Mouse (Mus musculus) midbrain, embryonic 13.5 days (tissue): Measurements from ENCODE around the gene Trpm6. TPM values are rescaled to one million over a fixed set of nuclear protein-coding genes. Genes with fewer than 3 reads are reported as not detected.

Experiments
- ATAC-seq: fragments of 200-750 bp; cut with Nextera tagmentation; 2 replicates; pipeline ENCODE4 v1.8.0; 2017; ENCODE audit warnings: mild to moderate bottlenecking, moderate TSS enrichment, moderate library complexity
- H3K27ac ChIP-seq: fragments of 300-500 bp; sonication (generic); 2 replicates; pipeline ENCODE4 v1.5.1; 2015; ENCODE audit warnings: inconsistent platforms, mild to moderate bottlenecking, moderate library complexity
- H3K27me3 ChIP-seq: fragments of 300-500 bp; sonication (generic); 2 replicates; pipeline ENCODE4 v1.6.1; 2015; ENCODE audit warnings: mild to moderate bottlenecking, inconsistent platforms
- H3K36me3 ChIP-seq: fragments of 300-500 bp; sonication (generic); 2 replicates; pipeline ENCODE4 v1.6.1; 2015; ENCODE audit warnings: mild to moderate bottlenecking, inconsistent platforms
- H3K4me1 ChIP-seq: fragments of 300-500 bp; sonication (generic); replicated peaks from 2 replicates; pipeline ENCODE4 v1.6.1; 2015; ENCODE audit warnings: inconsistent platforms
- H3K4me2 ChIP-seq: fragments of 300-500 bp; sonication (generic); replicated peaks from 2 replicates; pipeline ENCODE4 v1.6.1; 2015; ENCODE audit warnings: moderate library complexity, mild to moderate bottlenecking, inconsistent platforms
- H3K4me3 ChIP-seq: fragments of 300-500 bp; sonication (generic); replicated peaks from 2 replicates; pipeline ENCODE4 v1.5.1; 2015; ENCODE audit warnings: mild to moderate bottlenecking, inconsistent platforms
- H3K9ac ChIP-seq: fragments of 300-500 bp; sonication (generic); replicated peaks from 2 replicates; pipeline ENCODE4 v1.6.1; 2015; ENCODE audit warnings: mild to moderate bottlenecking, inconsistent platforms
- H3K9me3 ChIP-seq: fragments of 300-500 bp; sonication (generic); 2 replicates; pipeline ENCODE4 v1.6.1; 2016; ENCODE audit warnings: mild to moderate bottlenecking, inconsistent platforms
- WGBS: fragments of 180-500 bp; shearing (Covaris S2); methylation state at CpG from one replicate; pipeline ENCODE4 v1.1.7; 2015; 5-methylcytosine and 5-hydroxymethylcytosine counted together
- polyA plus RNA-seq: library from polyadenylated mRNA; unstranded; fragments of >200 nt; fragmentation: Nextera tagmentation; extraction: Ambion mirVana; gene quantifications from 2 replicates; pipeline ENCODE4 v1.2.1, GENCODE M21; 2015

Trpm6 gene
- polyA plus RNA-seq, 1 experiment from 2014 or later, result 0.43 TPM

DNA sequence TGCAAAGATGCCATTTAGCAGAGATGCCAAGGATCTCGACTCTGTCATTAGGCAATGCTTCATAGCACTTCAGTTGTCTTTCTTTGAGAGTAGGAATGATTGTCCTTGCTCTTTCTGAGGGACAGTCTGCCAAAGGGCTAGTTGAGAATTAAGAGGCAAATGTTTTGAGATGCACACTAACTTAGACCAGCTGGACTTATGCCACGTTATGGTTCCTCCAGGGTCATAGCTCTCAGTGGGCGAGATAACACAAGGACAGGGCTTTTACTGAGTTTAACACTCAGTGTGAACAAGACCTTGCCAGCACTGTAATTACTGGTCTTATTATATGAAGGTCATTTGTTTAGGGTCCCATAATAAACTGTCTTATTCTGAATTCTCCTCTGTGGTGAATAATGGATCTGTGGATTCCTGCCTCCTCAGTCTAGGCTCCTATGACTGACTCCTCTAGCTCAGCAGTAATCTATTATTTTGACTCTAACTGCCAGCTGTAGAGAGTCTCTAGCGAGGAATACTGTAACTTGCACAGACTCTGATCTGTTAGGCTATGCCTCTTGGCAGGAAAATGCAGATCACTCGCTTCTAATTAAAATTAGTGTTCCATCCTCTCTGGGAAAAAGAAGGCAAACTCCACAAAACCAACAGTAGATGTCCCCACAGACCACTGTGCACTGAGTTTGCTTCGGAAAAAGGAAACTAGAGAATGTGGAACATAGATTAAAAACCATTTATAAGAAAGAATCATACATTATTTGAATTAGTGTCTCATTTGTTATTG, 123.2 kb downstream of the Trpm6 start:
- Histone ChIP-seq H3K27me3 (no peaks in the 10 kb centered on the region), H3K9me3 (no peaks in the 10 kb centered on the region), H3K4me2 (no peak overlapping the region), H3K4me1 (peaks cover 13% of the 10 kb centered on the region), H3K4me3 (no peak overlapping the region), H3K36me3 (no peaks in the 10 kb centered on the region), H3K9ac (no peak overlapping the region), H3K27ac (no peak overlapping the region)
- peak; percentile 60 for ATAC-seq
- 54% methylated on average over 6 of the region's 6 CpGs for WGBS

DNA sequence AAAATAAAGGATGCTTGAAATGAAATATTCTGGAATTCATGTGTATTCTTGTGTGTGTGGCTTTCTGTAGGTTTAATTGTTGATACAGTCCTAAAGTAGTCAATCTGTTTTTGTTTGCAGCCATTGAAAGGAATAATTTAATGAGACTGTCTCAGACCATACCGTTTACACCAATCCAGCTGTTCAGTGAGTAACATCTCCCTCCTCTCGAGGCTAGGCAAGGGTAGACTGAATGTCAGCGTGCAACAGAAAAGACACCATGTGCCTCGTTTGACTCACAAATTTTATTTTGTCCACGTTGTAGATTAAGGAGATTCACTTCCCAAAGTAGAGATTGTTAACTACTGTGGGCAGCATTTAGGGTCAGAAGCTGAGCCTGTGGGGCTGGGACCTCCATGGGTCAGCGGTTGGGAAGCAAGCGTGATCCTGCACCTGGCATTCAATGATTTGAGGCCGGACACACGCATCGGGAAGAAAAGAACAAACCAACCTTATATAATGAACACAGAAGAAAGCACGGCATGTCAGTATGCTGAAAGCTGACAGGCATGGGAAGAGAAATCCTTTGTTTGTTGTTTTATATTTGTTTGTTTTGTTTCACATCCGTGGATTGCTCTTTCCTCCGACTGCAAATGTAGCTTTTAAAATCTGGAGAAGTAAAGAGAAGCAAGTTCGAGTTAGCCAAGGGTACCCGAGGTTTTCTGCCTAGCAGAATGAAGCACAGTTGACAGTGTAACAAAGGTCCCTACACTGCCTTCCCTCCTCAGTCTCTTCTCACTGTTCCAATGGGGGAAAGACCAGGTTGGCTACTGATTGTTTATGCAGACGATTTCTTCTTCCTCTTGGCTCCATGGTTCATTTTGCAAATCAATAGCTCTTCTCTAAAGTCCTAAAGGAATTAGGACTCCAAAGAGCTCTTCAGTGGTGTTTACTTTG, 124.2 kb downstream of the Trpm6 start:
- no peaks in the 10 kb centered on the region for H3K9me3 ChIP-seq
- H3K4me2 ChIP-seq, result peak overlapping the region; percentile 39
- no peaks in the 10 kb centered on the region for H3K36me3 ChIP-seq
- H3K27ac ChIP-seq, result peak overlapping the region; percentile 31; the same call in 1 of the 2 replicates
- WGBS, result 13% methylated on average over 16 of the region's 16 CpGs
- no peaks in the 10 kb centered on the region for H3K27me3 ChIP-seq
- peaks cover 13% of the 10 kb centered on the region for H3K4me1 ChIP-seq
- ATAC-seq, result peak; percentile 81
- H3K4me3 ChIP-seq, result peak overlapping the region; percentile 7; the same call in 1 of the 2 replicates
- no peak overlapping the region; the same call in 1 of the 2 replicates for H3K9ac ChIP-seq

DNA sequence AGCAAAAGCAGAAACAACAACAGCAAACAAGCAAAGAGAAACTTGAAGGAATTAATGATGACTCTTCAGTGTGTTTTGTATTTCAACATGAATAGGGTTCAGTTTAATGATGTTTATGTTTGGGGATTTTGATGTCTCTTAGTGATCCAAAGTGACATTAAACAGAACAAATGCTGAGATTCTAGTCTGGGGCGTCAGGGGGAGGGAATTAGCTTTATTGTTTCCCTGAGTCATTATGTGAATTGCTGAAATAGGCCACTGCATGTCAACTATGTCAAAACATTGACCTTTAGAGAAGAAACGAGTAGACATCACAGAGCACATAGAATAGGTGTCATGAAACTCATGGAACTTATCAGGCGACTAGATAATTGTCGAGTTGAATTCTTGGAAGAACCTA, 129.5 kb downstream of the Trpm6 start:
- ATAC-seq, result no peak
- no peak overlapping the region for H3K27ac ChIP-seq
- 77% methylated on average over 4 of the region's 4 CpGs for WGBS
- no peaks in the 10 kb centered on the region for H3K9me3 ChIP-seq
- H3K4me2 ChIP-seq, result no peak overlapping the region
- no peak overlapping the region for H3K4me3 ChIP-seq
- H3K36me3 ChIP-seq, result no peaks in the 10 kb centered on the region
- H3K4me1 ChIP-seq, result peaks cover 2% of the 10 kb centered on the region
- no peaks in the 10 kb centered on the region for H3K27me3 ChIP-seq
- no peak overlapping the region for H3K9ac ChIP-seq

DNA sequence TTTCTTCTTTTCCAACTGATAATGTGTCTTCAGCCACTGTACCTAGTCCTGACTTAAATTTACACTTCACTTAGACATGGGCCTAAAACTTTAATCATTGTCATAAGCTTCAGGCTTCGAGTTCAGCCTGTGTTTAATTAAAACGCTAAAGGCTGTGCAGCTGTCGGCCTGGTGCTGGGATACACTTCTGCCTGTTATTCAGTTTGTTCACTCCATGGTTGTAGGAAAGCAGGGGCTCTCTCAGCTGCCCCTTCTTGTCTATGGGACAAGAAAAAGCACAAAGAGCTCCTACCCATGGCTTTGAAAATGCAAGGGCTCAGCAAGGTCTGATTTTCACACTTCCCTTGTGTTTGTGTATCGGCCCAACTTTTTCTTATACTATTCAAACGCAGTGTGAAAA, 131.4 kb downstream of the Trpm6 start:
- ATAC-seq, result 0 out of 2 replicates have a peak, but pooled peaks have one; percentile 55
- Histone ChIP-seq H3K9me3 (no peaks in the 10 kb centered on the region), H3K4me2 (no peak overlapping the region), H3K9ac (no peak overlapping the region), H3K36me3 (no peaks in the 10 kb centered on the region), H3K4me3 (no peak overlapping the region), H3K27me3 (no peaks in the 10 kb centered on the region), H3K4me1 (no peaks in the 10 kb centered on the region), H3K27ac (no peak overlapping the region)
- WGBS, result 37% methylated on average over 5 of the region's 5 CpGs

DNA sequence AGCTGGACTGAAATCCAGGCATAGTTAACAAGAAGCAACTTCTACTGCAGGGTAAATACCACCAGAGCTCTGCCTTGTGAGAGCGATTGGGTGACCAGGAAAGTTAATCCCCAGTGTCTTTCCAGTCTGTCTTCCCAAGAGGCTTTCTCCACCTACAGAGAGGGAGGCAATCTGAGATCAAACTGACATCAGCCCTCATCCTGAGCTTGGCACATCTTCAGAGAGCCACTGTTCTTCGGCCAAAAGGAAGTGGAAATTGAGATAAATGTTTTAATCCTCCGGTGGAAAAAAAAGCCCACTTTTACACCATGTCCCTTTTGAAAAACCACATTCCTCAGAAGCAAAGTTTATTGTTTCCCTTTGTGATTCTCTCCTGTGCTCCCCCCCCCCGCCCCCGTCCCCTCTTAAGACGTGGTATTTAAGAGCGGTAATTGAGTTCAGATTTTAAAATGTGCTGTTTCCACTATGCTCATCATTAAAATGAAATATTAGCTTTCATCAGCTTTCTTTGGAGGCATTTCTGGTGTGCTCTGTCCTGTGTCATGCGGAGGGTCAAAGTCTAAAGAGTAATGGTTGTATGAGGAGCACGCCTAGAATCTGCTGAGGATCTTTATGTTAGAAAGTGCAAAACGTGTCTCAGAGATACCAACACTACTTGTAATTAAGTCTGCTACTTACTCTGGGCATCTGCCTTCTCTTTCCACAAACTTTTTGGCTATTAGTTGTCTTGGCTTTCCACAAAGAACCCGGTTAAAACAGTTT, 138.0 kb downstream of the Trpm6 start:
- Histone ChIP-seq H3K36me3 (no peaks in the 10 kb centered on the region), H3K27ac (peak overlapping the region; percentile 64), H3K4me2 (peak overlapping the region; percentile 55), H3K27me3 (no peaks in the 10 kb centered on the region), H3K4me1 (peaks cover 27% of the 10 kb centered on the region), H3K9me3 (no peaks in the 10 kb centered on the region), H3K9ac (no peak overlapping the region), H3K4me3 (no peak overlapping the region)
- no peak for ATAC-seq
- 25% methylated on average over 11 of the region's 11 CpGs for WGBS

DNA sequence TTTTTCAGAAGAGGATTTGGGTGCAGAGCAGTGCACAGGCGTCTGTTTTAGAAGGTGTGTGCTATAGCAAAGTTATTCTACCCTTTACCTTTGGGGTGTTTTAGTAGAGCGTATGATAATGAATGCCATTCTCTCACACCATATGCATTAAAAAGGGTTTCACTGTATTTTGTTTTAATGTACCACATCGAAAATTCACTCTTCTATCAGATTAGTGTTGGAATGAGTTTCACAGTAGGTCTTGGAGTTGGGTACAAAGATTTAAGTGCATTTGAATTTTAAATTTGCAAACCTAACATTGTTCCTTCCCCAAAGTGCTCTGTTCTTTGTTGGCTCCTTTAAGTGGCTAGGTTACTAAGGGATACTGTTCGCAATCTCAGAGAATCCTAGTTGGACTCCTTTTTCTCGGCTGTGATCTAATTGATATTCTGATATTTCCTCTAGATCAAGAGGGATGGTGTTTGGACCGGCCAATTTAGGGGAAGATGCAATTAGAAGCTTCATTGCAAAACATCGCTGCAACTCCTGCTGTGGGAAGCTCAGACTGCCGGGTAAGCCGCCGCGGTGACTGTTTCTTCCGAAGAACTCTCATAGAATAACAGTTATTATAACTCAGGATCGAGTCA, 138.8 kb downstream of the Trpm6 start:
- H3K9me3 ChIP-seq, result no peaks in the 10 kb centered on the region
- no peaks in the 10 kb centered on the region for H3K36me3 ChIP-seq
- peak overlapping the region; percentile 37 for H3K9ac ChIP-seq
- H3K27me3 ChIP-seq, result no peaks in the 10 kb centered on the region
- 5% methylated on average over 13 of the region's 13 CpGs for WGBS
- ATAC-seq, result peak; percentile 72
- peak overlapping the region; percentile 55 for H3K4me2 ChIP-seq
- H3K4me1 ChIP-seq, result peaks cover 27% of the 10 kb centered on the region
- H3K4me3 ChIP-seq, result peak overlapping the region; percentile 39
- H3K27ac ChIP-seq, result peak overlapping the region; percentile 84

DNA sequence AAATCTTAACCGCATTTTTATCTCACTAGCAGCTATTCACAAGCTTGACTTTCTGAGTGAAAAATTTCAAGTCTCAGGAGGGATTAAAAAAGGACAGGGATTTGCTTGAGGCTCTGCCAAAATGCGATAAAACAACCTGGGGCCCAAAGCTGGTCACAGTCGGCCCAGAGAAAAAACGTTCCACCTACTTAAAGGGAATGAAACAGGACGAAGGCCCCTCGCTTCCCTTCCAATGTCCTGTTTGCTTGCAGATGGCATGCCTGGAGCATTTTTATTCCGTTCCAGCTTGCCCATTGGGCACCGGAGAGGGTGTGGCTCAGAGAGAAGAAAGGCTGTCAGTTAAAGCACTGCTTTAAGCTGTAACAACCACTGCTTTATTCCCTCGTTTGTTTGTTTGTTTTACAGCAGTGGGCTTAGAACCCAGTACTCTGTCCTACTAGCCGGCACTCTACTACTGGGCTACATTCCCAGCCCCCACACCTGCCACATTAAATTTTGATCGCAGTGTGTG, 139.4 kb downstream of the Trpm6 start:
- Histone ChIP-seq H3K4me3 (peak overlapping the region; percentile 39), H3K9ac (peak overlapping the region; percentile 37), H3K27me3 (no peaks in the 10 kb centered on the region), H3K9me3 (no peaks in the 10 kb centered on the region), H3K27ac (peak overlapping the region; percentile 84), H3K4me2 (peak overlapping the region; percentile 55), H3K36me3 (no peaks in the 10 kb centered on the region), H3K4me1 (peaks cover 27% of the 10 kb centered on the region)
- ATAC-seq, result peak; percentile 89
- 1% methylated on average over 11 of the region's 11 CpGs for WGBS

DNA sequence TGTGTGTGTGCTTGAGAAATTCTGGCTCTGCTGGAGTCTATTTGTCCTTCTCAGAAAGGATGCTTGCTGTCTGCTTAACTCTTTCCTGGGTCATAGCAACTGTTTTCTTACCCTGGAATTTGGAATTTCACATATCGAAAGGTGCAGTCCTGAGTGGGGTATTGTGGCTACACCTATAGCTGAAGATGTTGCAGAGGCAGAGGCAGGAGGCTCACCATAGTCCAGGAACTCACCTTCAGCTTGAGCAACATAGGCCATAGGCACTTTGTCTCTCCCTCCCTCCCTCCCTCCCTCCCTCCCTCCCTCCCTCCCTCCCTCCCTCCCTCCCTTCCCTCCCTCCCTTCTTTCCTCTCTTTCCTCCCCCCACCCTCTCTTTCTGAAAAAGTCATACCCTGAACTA, 139.8 kb downstream of the Trpm6 start:
- Histone ChIP-seq H3K9me3 (no peaks in the 10 kb centered on the region), H3K27ac (peak overlapping the region; percentile 84), H3K9ac (peak overlapping the region; percentile 37), H3K36me3 (no peaks in the 10 kb centered on the region), H3K4me3 (peak overlapping the region; percentile 39), H3K4me1 (peaks cover 27% of the 10 kb centered on the region), H3K4me2 (peak overlapping the region; percentile 55), H3K27me3 (no peaks in the 10 kb centered on the region)
- 43% methylated on average over 1 of the region's 1 CpGs for WGBS
- peak; percentile 80 for ATAC-seq

DNA sequence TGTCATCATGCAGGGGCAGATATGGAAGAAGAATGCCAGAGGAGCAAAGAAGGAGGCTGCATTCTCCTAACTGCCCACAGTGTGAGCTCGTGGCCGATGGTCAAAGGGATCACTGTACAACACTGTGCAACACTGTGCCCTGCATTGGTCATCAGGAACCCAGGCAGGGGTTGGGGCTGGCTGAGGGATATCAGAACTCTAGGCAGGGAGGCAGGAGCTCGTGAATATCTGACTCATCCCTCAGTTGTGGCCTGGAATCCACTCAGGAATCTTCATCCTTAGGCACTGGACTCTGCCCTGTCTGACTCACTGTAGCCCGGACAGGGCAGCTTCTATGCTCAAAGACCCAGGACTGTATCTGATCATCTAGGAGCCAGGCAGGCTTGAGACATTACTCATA, 140.4 kb downstream of the Trpm6 start:
- no peaks in the 10 kb centered on the region for H3K9me3 ChIP-seq
- peak overlapping the region; percentile 84 for H3K27ac ChIP-seq
- no peak overlapping the region for H3K9ac ChIP-seq
- no peaks in the 10 kb centered on the region for H3K27me3 ChIP-seq
- no peak overlapping the region for H3K4me3 ChIP-seq
- no peak overlapping the region for H3K4me2 ChIP-seq
- H3K4me1 ChIP-seq, result peaks cover 28% of the 10 kb centered on the region
- WGBS, result 79% methylated on average over 4 of the region's 4 CpGs
- no peaks in the 10 kb centered on the region for H3K36me3 ChIP-seq
- ATAC-seq, result peak; percentile 44

DNA sequence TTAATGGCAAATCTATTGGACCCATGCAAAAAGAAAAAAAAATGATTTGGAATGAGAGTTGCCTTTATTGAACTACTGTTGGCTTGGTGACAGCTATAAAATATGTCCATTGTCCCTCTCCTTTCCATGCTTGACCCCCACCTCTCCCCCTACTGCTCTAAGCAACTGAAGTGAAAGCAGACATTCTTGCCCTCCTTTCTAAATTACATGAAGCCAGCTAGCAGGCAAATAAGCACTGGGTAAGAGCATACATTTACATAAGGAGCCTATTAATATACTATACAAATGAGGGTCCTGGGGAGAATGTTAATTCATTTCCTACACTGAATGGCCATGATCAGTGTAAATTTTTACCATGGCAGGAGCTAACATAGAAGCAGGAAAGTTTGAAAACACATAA, 148.5 kb downstream of the Trpm6 start:
- H3K9ac ChIP-seq, result no peak overlapping the region
- no peak overlapping the region for H3K4me2 ChIP-seq
- H3K27ac ChIP-seq, result no peak overlapping the region
- no peaks in the 10 kb centered on the region for H3K9me3 ChIP-seq
- ATAC-seq, result no peak
- no peaks in the 10 kb centered on the region for H3K27me3 ChIP-seq
- H3K4me3 ChIP-seq, result no peak overlapping the region
- peaks cover 3% of the 10 kb centered on the region; the same call in 1 of the 2 replicates for H3K4me1 ChIP-seq
- H3K36me3 ChIP-seq, result no peaks in the 10 kb centered on the region

DNA sequence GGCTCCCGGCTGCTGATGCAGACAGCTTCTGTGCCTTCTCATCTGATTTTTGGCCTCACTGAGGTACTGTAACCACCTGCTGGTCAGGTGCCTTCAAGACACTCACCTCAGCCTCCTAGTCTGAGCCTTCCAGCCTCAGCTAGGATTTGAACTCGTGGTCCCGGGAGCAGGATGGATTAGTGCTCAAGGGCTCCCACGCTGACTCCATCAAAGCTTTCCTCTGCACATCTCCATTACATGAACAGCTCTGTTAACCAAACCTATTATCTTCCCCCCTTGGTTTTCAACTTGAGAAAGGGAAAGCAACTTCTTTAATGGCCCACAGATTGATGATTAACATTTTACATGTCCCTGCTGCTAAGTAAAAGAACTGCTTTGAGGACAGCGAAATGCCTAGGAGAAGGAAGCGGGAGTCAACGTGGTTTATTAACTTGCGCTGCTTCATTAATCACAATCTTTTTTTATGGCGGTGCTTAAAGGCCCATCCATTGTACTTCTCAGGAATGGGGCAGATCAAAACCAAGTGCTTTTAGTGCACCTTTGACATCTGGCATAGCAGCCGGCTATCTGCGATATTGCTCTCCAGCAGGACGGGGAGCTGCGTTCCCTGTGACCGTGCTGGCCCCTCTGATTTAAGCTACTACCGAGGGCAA, 152.4 kb downstream of the Trpm6 start:
- Histone ChIP-seq H3K4me1 (no peaks in the 10 kb centered on the region; the same call in 1 of the 2 replicates), H3K9me3 (no peaks in the 10 kb centered on the region), H3K4me3 (no peak overlapping the region), H3K36me3 (no peaks in the 10 kb centered on the region), H3K27me3 (no peaks in the 10 kb centered on the region), H3K9ac (no peak overlapping the region), H3K4me2 (no peak overlapping the region), H3K27ac (no peak overlapping the region)
- WGBS, result 67% methylated on average over 15 of the region's 15 CpGs
- no peak for ATAC-seq
